Mouse (Mus musculus) MEL (cell line): ENCODE measurements around the gene Fastk.

ENCODE experiments used
- CTCF ChIP-seq, 3 experiments: IDR thresholded peaks in 2 of 3; conservative IDR thresholded peaks in 1 of 3; 2 replicates each; pipeline ENCODE4 v1.5.1; 2011 to 2012; ENCODE audit warnings: low read length in 3 of 3, low read depth in 2 of 3, mild to moderate bottlenecking in 2 of 3, improper control_type of control experiment in 1 of 3, inconsistent platforms in 1 of 3, mixed read lengths in 1 of 3, moderate library complexity in 1 of 3; ENCODE audit not compliant: control insufficient read depth in 1 of 3, insufficient read depth in 1 of 3, poor library complexity in 1 of 3, severe bottlenecking in 1 of 3
- EP300 ChIP-seq, 2 experiments: IDR thresholded peaks; 2 replicates each; pipeline ENCODE4 v1.6.1; 2011; ENCODE audit warnings: improper control_type of control experiment in 2 of 2, low read length in 2 of 2, low read depth in 1 of 2, mild to moderate bottlenecking in 1 of 2
- ZNF384 ChIP-seq: IDR thresholded peaks from 2 replicates; pipeline ENCODE4 v1.6.1; 2012; ENCODE audit warnings: low read depth, mild to moderate bottlenecking, inconsistent platforms, low read length, improper control_type of control experiment

GRCm38 (mm10) chr5:24409466-24409865 lies 35.6 kb downstream of the Fastk start:
- TF ChIP-seq EP300 (IDR thresholded peaks at IDR 0.05; ENCODE audit: low read depth in 1 of 2, low read length in 2 of 2) (no peak), ZNF384 (no peak), CTCF (IDR thresholded peaks at IDR 0.05 in 2 of 3, conservative IDR thresholded peaks at IDR 0.05 in 1 of 3; ENCODE audit: control insufficient read depth in 1 of 3, insufficient read depth in 1 of 3, low read depth in 2 of 3, low read length in 3 of 3, poor library complexity in 1 of 3, severe bottlenecking in 1 of 3) (no peak)
